In genomic region chr8:115616871-115617605, GRCm38 (mm10) we compare ENCODE assay signal across 12 mouse cellular contexts.
A peak's percentile ranks its signal among the peaks of the same experiment; 100 is the strongest.
DNase-seq lines count a peak whose midpoint lies in the region.
"Had no signal": no experiment of that assay in that cellular context is flagged by ENCODE, and none has a peak within 500 bp of the region (broad histone marks: within the 10 kb centered on the region; RNA-seq: fewer than 3 reads in every experiment).

No protein-coding gene starts in this region.

- DNase-seq in adrenal gland, postnatal 14 days: peak; percentile 41
- DNase-seq in adrenal gland, adult (ENCODE audit: inconsistent age in 2 of 2, low spot score in 1 of 2): no peak
- peak; percentile 34 to 72 for DNase-seq in layer of hippocampus, postnatal 14 days (ENCODE audit: low spot score in 2 of 2)
- no peak for DNase-seq in layer of hippocampus, adult 8-10 months (ENCODE audit: low spot score in 2 of 2)
- DNase-seq in cerebellum, adult 11-12 months: peak; percentile 91
- peak; percentile 18 to 53 for DNase-seq in gastrocnemius, adult 8-10 months (ENCODE audit: low spot score in 2 of 2)
- DNase-seq in urinary bladder, postnatal 25 days (ENCODE audit: low spot score): no peak
- no peak for DNase-seq in frontal cortex, postnatal 14 days (ENCODE audit: low spot score in 2 of 2)
- DNase-seq: heart, adult 11 months; kidney, postnatal 14 days; lung, postnatal 10 days; midbrain, embryonic 14.5 days had no signal

Comparison
In these comparisons a context has a peak if more than half of its experiments do, and no peak if none do; other contexts are left out.
1. DNase-seq: peak in adrenal gland, postnatal 14 days (single experiment), layer of hippocampus, postnatal 14 days (2 of 2), cerebellum, adult 11-12 months (single experiment) and gastrocnemius, adult 8-10 months (2 of 2); none in adrenal gland, adult (0 of 2), layer of hippocampus, adult 8-10 months (0 of 2), urinary bladder, postnatal 25 days (single experiment) and frontal cortex, postnatal 14 days (0 of 2).